Mouse (Mus musculus) heart, postnatal 14 days (tissue): Measurements from ENCODE around the gene Gfm2. TPM values are rescaled to one million over a fixed set of nuclear protein-coding genes. Genes with fewer than 3 reads are reported as not detected.
"Not testable (repeated sequence)": the region's sequence is repeated elsewhere in the genome, so short reads cannot be mapped to it uniquely, and the experiment has no call there.

Source experiments
- DNase-seq, 2 experiments: peaks; one replicate each; pipeline ENCODE4 v3.0.0; 2021 to 2022
- intact Hi-C: fragments of 180-260 bp; cut with DNase I; formaldehyde crosslinking; loops from one replicate; pipeline ENCODE4 v1.15.1; 2025
- long read RNA-seq, 2 experiments: library from polyadenylated mRNA; stranded (forward); transcript quantifications; one replicate each; pipeline ENCODE4 v2.0.0; 2021
- total RNA-seq, 2 experiments: library from RNA; stranded (reverse); gene quantifications; 2 replicates each; pipeline ENCODE4 v1.2.3; 2021

Gfm2 gene
- 10 to 100 TPM; 45.4 TPM for total RNA-seq
- long read RNA-seq, experiment 1, transcript Gfm2-208 (21 exons, 3,157 nt) = major isoform, 40 of 63 reads
- long read RNA-seq, experiment 1, partial matches to known transcripts = 5 of 63 reads
- long read RNA-seq, experiment 1, other reads (novel, unspliced or antisense) = 16 of 63 reads
- long read RNA-seq, experiment 2, transcript Gfm2-208 (21 exons, 3,157 nt) = major isoform, 36 of 59 reads
- long read RNA-seq, experiment 2, partial matches to known transcripts = 3 of 59 reads
- long read RNA-seq, experiment 2, other reads (novel, unspliced or antisense) = 20 of 59 reads

DNA sequence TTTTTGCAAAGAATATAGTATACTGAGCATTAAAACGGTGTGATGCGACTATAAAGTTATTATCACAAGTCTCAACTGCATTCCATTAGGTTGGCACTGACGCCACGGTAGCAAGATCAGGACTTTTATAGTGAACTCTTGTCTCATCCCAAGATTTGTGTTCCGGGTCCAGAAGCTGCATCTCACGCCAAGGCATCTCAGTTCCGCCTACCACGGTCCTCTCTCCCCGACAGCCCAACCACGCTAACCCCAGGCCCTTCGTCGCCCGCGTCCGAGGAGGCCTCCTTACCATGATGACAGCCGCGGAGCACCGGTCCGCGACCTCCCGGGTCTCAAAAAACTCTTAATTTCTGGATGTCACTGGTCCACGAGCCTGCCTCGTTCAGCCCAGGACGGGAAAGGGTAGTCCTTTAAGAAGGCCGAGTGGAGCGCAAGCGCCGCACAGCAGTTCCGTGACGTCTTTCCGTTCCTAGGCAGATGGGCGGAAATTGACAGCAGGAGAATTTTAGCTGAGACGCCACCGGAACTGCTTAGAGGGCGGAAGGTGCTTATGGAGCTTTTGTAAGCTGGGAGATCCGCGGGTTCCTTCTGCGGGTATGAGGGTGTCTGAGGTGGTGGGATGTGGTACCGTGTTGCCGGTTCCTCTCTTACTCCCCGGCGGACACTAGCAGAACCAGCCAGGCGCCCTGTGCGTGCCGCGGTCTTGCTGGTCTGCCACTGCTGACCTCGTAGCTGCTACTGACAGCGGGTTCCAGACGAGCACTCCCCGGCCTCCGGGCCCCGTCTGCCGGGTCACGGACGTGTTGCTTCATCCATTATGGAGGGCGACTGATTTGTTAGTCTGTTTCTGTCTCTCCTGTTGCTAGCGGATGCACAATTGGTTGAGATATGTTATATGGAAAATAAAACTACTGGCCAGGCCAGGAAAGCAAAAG, at the start of gene Gfm2, which contains the start of gene Nsa2:
Gene Gfm2 (plus strand): TSS at position 472 of the 935 bp plus-strand sequence.
Gene Nsa2 (minus strand): TSS at position 472 of the 935 bp plus-strand sequence.
- intact Hi-C loops = no loop called here
- DNase-seq = peak; percentile 85 to 88

DNA sequence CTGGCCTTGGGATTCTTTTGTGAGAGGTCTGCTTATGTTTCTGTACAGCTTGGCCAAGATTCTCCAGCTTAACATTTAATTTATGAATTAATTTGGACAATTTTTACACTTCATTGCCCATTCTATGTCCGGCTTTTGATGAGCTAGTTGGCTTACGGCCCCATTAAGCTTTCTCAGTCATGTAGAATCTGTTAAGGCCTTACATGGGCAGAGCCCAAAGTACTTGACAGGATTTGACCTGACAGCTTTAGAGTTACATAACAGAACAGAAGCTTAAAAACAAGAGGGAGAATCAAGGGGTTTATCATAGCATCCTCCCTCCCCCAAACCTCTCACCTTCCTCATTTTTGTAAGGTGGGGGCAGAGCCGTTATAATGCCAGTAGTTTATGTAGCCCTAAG, 49.6 kb upstream of the Gfm2 start:
- intact Hi-C loops = no loop called here
- no peak for DNase-seq

DNA sequence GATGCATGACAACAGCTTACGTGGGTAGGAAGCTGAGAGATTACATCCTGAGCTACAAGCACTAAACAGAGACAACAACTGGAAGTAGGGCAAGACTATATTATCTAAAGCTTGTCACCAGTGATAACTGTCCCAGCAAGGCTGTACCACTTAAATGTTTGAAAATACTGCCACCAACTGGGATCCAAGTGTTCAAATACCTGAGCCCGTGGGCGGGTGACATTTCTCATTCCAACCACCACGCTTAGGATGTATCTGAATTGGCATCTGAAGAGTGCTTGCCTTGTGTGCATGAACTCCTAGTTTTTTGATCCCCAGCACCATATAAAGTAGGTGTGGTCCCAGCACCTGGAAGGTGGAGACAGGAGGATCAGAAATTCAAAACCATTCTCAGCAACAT, 42.0 kb upstream of the Gfm2 start:
- intact Hi-C loops = loop anchor here (10.0 kb wide), 1 partner anchor 241 kb away; no protein-coding TSS in a partner anchor
- DNase-seq = no peak

DNA sequence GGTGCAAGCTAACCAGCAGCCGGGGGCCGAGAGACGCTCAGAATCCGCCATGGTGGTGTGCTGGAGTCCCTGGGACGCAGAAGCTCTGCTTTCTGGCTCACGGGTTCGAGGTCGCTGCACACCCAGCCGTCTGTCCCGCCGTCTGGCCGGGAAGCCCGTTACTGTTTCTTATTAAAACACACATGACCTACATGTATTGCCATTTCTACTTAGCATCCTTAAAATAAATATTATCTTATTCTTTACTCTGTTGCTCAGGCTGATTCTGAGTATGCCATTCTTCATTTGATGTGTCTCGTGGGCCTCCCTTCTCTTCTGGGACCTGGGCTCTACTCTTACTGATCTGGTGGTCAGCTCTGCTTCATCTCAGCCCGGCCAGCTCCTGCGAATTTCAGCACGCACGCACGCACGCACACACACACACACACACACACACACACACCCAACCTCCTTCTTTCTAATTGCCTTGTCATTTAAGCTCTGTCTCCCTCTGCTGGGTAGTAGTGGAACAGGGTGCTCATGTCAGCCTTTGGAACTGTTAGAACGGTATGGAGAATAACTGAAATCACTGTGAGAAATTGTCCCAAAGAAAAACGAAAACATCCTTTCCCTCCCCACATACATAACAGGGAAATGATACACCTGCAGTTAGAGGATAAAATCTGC, 38.4 kb upstream of the Gfm2 start, which contains the start of gene Gm6169:
Gene Gm6169 (minus strand): TSS at position 51 of the 666 bp plus-strand sequence.
- intact Hi-C loops = loop anchor here (10.0 kb wide), 1 partner anchor 245 kb away; no protein-coding TSS in a partner anchor
- DNase-seq = peak; percentile 11 to 61

DNA sequence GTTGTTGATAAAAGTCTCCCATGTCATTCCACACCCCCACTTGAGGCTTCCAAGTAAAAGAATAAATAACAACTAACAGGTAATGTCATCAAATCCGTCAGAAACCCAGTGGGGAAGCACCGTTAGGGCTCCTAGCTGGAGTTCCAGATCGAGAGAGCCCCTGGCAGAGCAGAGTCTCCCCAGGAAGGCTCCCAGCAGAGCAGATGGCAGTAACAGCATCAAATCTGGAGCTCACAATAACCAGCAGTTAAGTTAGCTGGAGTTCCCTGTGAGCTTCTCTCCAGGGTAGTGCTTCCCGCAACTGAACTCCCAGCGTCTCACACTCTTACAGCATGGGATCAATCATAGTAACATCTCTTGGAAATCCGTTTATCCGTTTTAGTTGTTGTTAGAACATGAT, 32.7 kb upstream of the Gfm2 start:
- DNase-seq = no peak
- intact Hi-C loops = no loop called here

DNA sequence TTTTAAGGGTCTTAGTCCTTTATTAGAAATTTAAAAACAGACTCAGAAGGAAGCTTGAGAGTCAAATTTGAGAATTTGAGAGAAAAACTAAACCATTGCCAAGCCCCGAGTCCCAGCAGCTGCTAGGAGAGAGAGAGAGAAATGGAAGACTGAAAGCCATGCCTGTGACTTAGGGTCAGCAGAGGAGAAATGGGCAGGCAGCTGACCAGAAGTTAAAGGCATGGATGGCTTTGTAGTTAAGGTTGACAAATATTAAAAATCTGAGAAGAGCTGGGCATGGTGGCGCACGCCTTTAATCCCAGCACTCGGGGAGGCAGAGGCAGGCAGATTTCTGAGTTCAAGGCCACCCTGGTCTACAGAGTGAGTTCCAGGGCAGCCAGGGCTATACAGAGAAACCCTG, 30.0 kb upstream of the Gfm2 start:
- DNase-seq, intact Hi-C loops: not testable (repeated sequence)

DNA sequence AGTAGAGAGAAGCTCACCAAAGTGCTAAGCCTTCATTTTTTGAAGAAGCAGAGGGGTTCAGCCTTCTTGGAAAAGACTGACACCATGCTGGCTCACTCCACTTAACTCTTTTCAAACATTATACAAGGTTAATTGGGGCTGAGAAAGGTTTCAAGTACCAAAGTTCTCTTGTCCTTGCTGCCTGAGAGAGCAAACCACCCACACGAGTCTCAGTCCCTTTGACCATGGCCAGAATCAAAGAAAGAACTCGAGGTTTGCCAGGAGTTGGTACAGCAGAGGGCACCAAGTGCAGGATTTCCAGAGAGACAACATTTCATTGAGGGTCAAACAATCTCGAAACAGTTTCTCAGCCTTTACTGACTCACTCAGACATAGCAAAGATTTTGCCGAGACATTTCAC, 28.7 kb upstream of the Gfm2 start:
- DNase-seq = no peak
- intact Hi-C loops = no loop called here

DNA sequence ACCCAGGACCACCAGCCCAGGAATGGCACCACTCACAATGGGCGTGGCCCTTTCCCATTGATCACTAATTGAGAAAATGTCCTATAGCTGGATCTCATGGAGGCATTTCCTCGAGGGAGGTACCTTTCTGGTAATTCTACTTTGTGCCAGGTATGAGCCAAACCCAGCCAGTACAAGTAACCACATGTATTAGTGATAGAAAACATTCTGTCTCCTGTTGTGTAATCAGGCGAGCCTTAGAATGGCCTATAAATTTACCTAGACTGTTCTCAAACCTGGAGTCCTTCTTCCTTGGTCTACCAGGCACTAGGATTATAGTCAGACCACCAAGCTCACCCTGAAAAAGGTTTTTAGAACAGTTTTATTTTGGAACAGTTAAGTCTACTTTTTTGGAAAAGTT, 16.4 kb upstream of the Gfm2 start:
- intact Hi-C loops = no loop called here
- no peak for DNase-seq

DNA sequence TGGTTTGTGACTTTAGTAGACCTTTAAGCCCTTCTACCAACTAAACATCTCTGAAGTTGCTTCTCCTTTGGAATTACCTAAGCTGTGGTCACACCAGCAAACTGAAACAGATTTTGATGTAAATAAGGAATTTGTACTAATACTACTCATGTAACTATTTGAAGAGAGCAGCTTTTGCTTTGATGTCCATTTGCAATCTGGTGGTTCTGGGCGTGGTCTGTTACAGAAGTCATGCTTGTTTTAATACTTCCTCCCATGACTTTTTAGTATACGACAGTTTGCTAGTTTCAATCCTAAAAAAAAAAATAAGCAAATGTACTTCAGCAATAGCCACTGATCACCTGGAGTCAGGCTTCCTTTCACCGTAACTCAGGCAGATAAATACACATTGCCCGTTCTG, 8.1 kb upstream of the Gfm2 start:
- intact Hi-C loops, DNase-seq: not testable (repeated sequence)

DNA sequence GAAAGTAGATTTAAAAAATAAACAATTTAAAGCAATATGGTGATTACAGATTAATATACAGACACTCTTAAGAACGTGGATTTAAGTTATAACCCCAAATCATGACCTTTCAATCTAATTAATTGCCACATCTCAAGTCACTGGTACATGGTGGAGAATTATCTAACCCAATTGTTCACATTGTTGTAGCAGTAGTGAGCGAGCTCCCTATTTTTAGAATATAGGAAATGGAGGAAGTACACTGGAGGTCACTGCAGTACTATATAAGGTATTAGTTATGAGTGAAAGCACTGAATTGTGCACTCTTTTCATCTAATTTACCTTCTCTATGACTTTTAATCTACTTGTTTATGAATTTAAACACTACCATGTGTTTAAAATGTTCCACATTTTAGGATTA, 7.3 kb upstream of the Gfm2 start:
- intact Hi-C loops = not testable (repeated sequence)

DNA sequence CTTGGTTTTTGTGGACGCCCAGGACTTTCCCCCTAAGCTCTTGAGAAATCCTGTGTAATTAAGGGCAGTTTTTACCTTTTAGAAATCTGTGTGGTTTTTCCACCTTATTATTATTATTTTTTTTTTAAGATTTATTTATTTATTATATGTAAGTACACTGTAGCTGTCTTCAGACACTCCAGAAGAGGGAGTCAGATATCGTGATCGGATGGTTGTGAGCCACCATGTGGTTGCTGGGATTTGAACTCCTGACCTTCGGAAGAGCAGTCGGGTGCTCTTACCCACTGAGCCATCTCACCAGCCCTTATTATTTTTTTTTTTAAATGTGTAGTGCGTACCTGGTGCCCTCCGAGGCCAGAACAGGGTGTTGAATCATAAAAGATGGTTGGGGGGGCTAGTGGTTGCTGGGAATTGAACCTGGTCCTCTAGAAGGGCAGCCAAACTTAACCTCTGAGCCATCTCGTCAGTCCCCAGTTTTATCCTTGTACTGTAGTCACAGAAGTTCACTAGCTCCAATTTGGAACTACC, 731 bp downstream of the Gfm2 start:
- DNase-seq, intact Hi-C loops: not testable (repeated sequence)

More for the DNA sequence above, 7.3 kb upstream of the Gfm2 start:
- not testable (repeated sequence) for DNase-seq

DNA sequence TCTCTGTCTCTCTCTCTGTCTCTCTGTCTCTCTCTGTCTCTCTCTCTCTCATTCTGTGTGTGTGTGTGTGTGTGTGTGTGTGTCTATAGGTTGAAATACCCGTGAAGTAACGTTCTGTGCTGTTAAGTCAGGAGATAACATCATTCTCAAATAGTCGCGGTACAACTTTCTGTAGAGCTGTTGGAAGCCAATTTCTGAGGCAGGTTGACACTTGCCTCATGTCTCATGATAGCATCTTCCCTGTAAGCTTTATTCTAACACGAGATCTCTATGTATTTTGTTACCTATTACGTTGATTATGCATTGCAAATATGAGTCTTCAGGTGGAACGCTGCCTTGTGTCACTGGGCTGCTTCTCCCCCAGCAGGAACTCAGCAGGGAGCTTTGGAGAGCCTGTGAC, 4.6 kb downstream of the Gfm2 start:
- intact Hi-C loops = loop anchor here (10.0 kb wide), 1 partner anchor 288 kb away; no protein-coding TSS in a partner anchor
- no peak for DNase-seq

DNA sequence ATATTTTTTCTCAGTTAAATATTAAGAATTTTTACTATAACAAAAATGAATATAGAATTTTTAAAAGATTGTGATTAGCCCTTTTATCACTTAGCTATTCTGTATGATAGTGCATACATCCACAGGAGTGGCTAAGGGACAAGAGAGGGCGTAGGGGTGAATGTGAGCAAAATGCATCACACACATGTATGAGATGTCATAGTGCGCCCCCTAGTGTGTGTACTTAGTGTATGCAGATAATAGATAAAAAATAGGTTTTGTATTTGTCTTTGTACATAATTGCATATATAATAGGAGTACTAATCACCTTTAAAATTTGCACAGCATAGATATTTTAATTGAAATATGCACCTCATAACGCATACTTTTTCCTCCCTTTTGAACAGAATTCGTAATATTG, 8.1 kb downstream of the Gfm2 start:
- peak; percentile 47 to 64 for DNase-seq

DNA sequence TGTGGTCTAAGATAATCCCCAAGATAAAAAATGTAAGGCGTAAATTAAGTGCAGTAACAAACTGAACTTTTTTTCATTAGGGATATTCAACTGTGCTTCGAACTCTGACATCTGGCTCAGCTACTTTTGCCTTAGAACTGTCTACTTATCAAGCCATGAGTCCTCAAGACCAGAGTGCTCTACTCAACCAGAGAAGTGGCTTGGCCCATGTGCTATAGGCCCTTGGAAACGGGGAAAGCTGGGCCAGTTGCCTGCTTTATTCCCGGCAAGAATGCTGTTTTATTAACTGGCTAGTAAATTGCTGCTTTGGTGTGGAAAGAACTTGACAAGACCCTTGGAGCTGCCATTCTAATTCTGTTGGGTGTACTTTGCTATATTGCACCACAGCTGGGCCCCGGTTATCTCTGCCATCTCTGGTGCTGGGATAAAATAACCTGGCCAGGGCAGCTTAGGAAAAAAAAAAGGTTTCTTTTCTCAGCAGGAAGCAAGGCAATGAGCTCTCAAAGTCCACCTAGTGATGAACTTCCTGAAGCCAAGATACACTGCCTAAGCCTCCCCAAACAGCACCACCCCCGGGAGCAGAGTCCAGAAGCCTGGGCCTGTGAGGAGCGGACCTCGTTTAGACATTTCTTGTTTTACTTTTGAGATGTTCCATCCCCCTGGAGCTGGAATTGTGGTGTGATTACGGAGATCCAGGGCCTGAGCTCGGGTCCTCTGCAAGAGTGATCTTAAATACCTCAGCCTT, 38.0 kb downstream of the Gfm2 start:
- DNase-seq = no peak
- intact Hi-C loops = no loop called here

More for the DNA sequence above, 8.1 kb downstream of the Gfm2 start:
- intact Hi-C loops = loop anchor here (10.0 kb wide), 1 partner anchor 291 kb away; no protein-coding TSS in a partner anchor

DNA sequence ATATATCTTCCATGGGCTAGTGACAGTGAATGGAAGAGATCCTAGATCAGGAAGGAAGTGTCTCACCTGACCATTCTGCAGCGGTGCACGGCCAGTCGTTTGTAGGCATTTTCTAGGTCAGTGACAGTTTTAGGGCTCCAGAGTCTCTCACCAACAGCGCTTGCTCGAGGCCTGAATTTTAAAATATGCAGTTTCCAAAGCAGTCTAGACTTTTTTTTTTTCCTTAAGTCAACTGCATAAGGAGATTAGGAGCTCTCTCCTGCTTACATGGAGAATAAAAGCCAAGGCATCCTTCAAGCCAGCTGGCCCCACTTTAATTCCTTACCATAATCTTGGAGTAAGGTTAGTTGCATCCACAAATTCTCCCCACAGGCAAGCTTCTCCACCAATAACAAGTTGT, 39.0 kb downstream of the Gfm2 start:
- intact Hi-C loops = no loop called here
- DNase-seq = no peak

DNA sequence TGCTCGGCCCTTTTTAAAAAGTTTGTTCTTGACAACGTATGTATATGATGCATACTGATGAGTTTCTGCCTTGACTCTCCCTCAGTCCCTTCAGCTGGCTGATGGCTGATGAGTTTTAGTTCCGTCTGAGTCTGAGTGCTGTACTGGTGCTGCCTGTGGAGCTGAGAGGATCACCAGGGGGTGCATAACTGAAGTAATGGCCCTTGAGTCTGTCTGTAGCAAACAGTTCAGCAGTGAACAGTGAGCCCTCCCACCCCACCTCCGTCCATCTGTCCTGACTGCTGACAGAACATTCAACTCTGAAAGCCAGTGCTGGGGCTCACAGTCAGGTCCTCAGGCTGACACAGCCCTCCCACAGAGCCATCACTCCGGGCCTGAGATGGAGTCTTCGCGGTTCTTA, 41.2 kb downstream of the Gfm2 start:
- DNase-seq = no peak
- intact Hi-C loops = no loop called here

DNA sequence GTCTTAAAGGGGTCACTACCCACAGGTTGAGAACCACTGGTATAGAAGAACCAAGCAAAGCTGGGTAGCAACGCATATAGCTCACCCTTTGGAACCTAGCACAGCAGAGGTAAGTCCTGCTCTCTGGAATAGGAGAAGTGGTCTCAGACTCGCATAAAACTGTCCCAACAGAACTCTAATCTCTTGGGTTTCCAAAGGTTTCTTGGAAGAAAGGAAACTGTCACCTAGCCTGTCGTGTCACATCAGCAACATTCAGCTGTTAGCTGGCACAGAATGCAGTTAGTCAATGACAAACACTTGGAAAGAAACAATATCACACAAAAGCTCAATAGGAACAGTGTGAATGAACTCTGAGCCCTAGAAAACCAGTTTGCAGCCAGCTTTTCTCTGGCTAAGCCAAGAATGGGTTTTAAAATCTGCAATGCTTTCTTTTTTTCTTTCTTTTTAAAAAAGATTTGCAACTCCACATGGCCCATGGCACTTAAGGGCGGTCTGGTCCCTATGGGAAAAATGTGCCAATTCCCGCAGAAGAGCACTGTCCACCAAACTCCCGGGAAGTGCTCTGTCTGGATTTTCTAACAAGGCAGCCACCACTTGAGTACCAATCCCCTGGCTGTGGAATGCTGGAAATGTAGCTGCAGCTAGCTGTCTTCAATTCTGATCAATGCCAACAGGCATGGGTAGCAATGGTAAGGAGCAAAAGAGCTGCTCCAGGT, 42.5 kb downstream of the Gfm2 start:
- intact Hi-C loops = no loop called here
- DNase-seq = no peak

DNA sequence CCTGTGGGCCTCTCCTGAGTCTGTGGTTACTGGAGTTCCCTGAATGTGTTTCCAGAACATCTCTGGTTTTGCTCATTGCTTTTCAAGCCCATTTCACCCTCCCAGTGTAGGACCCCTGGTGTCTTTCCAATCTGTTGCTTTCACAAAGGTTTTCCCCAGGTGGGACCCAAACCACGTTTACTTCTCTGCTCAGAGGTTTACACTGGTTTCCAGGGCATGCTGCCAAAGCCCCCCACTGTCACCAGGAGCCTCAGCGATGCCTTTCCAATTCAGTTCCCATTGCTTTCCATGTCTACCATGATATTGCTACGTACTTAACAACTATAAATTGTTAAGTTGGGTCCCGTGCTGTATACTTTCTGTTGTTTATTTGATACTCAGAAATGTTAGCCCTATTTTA, 45.1 kb downstream of the Gfm2 start:
- no peak for DNase-seq
- intact Hi-C loops = no loop called here

DNA sequence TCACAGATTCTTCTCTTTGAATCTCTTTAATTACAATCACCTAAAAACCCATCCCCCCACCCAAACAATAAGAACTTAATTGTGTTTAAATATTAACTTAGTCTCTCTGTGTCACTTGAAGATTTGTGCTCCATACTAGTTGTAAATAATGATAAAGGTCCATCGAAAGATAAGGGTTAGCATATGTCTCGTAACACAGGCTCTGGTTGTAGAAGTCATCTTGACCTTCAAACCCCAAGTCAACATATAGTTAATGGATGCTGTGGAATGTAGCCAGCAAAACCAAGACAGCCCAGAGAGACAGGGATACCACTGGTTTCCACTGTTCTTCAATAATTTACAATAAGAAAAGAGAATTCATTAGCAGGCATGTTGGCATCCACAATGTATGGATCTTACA, 46.4 kb downstream of the Gfm2 start:
- DNase-seq = no peak
- intact Hi-C loops = no loop called here
